Mouse (Mus musculus) limb, embryonic 10.5 days (tissue): ENCODE results near the gene Pmm1. TPM values are rescaled to one million over a fixed set of nuclear protein-coding genes. Genes with fewer than 3 reads are reported as not detected.

Source experiments
- DNase-seq: peaks from one replicate; pipeline ENCODE4 v3.0.0-alpha.2; 2017; ENCODE audit warnings: low spot score
- H3K27ac ChIP-seq: fragments of 300-500 bp; sonication (generic); 2 replicates; pipeline ENCODE4 v1.5.1; 2016; ENCODE audit warnings: mild to moderate bottlenecking
- H3K27me3 ChIP-seq: fragments of 300-500 bp; sonication (generic); 2 replicates; pipeline ENCODE4 v1.6.1; 2016; ENCODE audit warnings: low read depth, mild to moderate bottlenecking; ENCODE audit not compliant: poor library complexity, severe bottlenecking
- H3K36me3 ChIP-seq: fragments of 300-500 bp; sonication (generic); 2 replicates; pipeline ENCODE4 v1.6.1; 2016; ENCODE audit warnings: mild to moderate bottlenecking, moderate library complexity
- H3K4me1 ChIP-seq: fragments of 300-500 bp; sonication (generic); 2 replicates; pipeline ENCODE4 v1.6.1; 2016
- H3K4me3 ChIP-seq: fragments of 300-500 bp; sonication (generic); 2 replicates; pipeline ENCODE4 v1.5.1; 2016; ENCODE audit warnings: mild to moderate bottlenecking, moderate library complexity
- H3K9me3 ChIP-seq: fragments of 300-500 bp; sonication (generic); replicated peaks from 2 replicates; pipeline ENCODE4 v1.6.1; 2016; ENCODE audit warnings: mild to moderate bottlenecking
- WGBS: fragments of 180-500 bp; shearing (Covaris S2); methylation state at CpG from one replicate; pipeline ENCODE4 v1.1.7; 2016; 5-methylcytosine and 5-hydroxymethylcytosine counted together
- polyA plus RNA-seq: library from polyadenylated mRNA; unstranded; fragments of >200 nt; fragmentation: Nextera tagmentation; extraction: Ambion mirVana; gene quantifications from 2 replicates; pipeline ENCODE4 v1.2.1, GENCODE M21; 2016

The Pmm1 gene
- polyA plus RNA-seq, 1 experiment from 2014 or later = 18.1 TPM

DNA sequence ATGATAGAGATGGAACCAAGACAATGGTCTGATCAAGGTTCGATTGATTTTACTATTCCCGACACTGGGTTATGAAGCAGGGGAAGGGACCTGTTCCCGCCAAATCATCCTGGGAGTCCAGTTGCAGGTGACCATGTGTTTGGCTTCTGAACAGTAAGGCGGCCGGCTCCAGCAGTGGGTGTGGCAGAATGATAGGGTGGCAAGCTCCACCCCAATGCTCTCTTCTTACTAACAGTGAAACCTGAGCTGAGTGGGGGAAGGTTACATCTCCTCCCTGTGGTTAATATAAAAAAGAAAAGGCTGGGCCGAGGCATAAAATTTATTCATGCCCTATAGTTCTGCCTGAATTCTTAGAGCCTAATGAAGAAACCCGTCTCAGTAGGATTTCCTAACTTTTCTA lies 8.4 kb upstream of the Pmm1 start:
- H3K4me1 ChIP-seq = peaks cover 7% of the 10 kb centered on the region
- WGBS = 69% methylated on average over 7 of the region's 7 CpGs
- no peak overlapping the region for H3K27ac ChIP-seq
- DNase-seq = peak; percentile 32
- H3K36me3 ChIP-seq = no peaks in the 10 kb centered on the region
- H3K4me3 ChIP-seq = no peak overlapping the region
- H3K9me3 ChIP-seq = no peaks in the 10 kb centered on the region; the same call in 1 of the 2 replicates
- H3K27me3 ChIP-seq = no peaks in the 10 kb centered on the region

DNA sequence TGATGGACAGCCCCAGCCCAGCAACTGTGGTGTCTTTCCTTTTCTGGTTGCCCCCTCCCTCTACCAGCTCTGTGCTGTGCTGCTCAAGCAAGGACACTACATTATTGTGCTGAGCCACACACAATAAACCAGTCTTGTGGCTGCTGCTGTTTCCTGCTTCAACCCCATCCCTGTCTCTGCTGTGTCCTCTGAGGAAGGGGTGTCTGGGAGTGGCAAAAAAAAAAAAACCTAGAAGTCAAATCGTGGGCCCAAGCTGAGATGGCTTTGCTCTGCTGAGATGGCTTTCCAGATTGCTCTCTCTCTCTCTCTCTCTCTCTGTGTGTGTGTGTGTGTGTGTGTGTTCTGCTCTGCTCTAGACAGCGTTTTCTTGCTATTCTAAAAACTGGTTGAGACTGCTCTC lies 7.7 kb upstream of the Pmm1 start:
- Histone ChIP-seq H3K27ac (no peak overlapping the region), H3K27me3 (no peaks in the 10 kb centered on the region), H3K36me3 (no peaks in the 10 kb centered on the region), H3K4me1 (peaks cover 7% of the 10 kb centered on the region), H3K4me3 (no peak overlapping the region), H3K9me3 (no peaks in the 10 kb centered on the region; the same call in 1 of the 2 replicates)
- 60% methylated on average over 2 of the region's 2 CpGs for WGBS
- no peak for DNase-seq

DNA sequence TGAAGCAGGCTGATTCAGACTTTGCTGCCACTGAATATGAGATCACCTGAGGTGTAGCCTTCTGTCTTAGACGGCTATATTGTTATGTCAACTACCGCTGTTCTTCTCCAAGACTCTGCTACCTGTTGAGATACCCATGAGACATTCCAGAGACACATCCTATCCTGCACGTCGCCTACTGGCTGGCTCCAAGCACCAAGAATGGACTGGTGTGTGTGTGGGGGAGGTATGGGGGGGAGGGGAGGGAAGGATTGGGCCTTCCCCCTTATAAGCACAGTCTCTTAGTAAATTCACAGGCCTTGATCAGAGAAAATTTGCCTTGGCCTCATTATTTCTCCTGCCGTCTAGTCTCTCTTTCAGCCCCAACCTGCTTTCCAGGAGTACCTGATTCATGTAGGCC lies 7.1 kb upstream of the Pmm1 start:
- Histone ChIP-seq H3K4me3 (no peak overlapping the region), H3K36me3 (no peaks in the 10 kb centered on the region), H3K27ac (no peak overlapping the region), H3K27me3 (no peaks in the 10 kb centered on the region), H3K4me1 (peaks cover 7% of the 10 kb centered on the region), H3K9me3 (no peaks in the 10 kb centered on the region; the same call in 1 of the 2 replicates)
- no peak for DNase-seq
- 88% methylated on average over 5 of the region's 5 CpGs for WGBS

DNA sequence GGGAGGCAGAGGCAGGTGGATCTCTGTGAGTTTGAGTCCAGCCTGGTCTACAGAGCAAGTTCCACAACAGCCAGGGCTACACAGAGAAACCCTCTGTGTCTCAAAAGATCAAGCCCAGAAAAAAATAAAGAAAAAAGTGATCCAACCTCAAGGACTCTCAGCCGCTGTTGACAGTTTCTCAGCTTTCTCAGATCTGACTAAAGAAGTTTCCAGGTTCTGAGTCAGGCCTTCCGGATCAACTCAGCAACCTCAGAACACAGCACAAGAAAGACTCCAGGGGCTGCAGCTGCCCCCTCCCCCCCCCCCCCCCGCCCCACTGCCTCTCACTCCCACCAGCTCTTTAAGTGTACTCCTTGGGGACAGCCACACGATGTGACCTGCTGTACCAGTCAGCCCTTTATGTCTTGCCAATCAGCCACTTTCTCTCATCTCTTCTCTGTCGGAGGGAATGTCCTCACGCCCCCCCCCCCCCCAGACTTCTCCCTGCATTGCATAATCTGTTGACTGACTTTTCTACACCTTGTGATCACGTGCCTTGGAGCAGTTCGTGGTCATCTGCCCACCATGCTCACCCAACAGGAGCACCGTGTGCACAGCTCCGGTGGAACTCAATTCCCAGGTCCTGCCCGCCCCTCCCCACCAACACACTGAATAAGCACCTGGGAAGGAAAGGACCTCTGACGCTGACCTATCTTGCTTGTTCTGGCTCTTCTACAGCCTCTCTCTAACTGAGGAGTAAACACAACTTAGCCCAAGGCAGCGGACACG lies 5.5 kb upstream of the Pmm1 start:
- no peak for DNase-seq
- Histone ChIP-seq H3K27me3 (no peaks in the 10 kb centered on the region), H3K4me1 (peaks cover 7% of the 10 kb centered on the region), H3K36me3 (no peaks in the 10 kb centered on the region), H3K27ac (no peak overlapping the region), H3K4me3 (no peak overlapping the region), H3K9me3 (no peaks in the 10 kb centered on the region)
- 83% methylated on average over 13 of the region's 14 CpGs for WGBS

DNA sequence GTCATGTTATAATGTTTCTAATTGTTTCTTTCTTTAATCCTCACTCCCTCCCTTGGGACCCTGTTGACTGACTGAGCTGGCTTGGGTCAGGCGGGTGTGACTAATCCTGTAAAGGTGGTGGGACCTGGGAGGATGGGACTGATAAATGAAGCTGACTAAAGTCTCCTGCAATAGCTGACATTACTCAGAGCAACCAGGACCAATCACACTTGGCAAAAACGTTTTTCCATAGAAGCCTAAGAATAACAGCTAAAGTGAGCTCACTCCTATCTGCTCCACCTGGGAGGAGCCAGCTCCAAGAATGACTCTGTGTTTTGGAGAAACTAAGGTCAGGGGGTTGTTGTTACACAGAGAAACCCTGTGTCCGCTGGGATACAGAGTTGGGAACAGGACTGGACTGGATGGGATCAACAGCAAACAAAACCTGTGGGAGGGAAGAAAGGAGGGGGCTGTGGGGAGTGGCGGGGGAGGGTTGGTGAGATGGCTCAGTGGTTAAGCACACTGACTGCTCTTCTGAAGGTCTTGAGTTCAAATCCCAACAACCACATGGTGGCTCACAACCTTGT lies 4.3 kb upstream of the Pmm1 start:
- Histone ChIP-seq H3K4me1 (peaks cover 14% of the 10 kb centered on the region), H3K9me3 (no peaks in the 10 kb centered on the region), H3K27me3 (no peaks in the 10 kb centered on the region), H3K27ac (no peak overlapping the region), H3K4me3 (no peak overlapping the region), H3K36me3 (no peaks in the 10 kb centered on the region)
- 72% methylated on average over 4 of the region's 4 CpGs for WGBS
- no peak for DNase-seq

DNA sequence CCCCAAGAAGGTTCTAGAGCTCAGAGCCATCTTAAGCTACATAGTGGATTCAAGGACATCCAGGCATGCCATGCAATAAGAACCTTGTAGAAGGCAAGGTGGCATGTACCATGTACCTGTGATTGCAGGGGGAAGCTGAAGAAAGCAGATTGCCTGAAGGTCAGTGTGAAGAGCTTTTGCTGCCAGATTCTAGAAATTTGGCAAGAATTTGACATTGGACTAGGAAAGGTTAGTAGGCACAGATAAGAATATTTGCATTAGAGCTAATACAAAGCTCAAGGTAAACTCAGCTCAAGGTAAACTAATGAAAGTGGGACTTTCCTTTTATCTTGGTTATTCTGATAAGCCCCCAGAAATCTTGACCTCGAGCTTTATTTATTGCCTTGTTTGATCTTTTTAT lies 3.5 kb upstream of the Pmm1 start:
- H3K27ac ChIP-seq = no peak overlapping the region
- 57% methylated on average over 1 of the region's 1 CpGs for WGBS
- no peaks in the 10 kb centered on the region for H3K9me3 ChIP-seq
- no peaks in the 10 kb centered on the region for H3K36me3 ChIP-seq
- H3K4me1 ChIP-seq = peaks cover 11% of the 10 kb centered on the region
- no peaks in the 10 kb centered on the region for H3K27me3 ChIP-seq
- no peak for DNase-seq
- H3K4me3 ChIP-seq = no peak overlapping the region

DNA sequence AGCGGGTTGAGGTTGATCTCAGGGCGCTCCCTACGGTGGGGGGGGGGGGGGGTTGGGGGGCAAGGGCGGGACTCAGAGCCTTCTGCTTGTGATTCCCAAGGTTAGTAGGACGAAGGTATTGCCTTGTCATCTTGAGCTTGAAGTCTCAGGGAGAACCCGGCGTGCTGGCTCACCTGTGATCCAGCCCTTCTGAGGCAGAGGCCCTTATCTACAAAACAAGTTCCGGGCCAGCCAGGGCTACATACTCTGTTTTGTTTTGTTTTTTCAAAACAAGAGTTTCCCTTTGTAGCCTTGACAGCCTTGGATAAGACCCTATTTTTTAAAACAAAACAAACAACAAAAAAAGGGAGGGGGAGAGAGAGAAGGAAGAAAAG lies 335 bp upstream of the Pmm1 start:
- H3K36me3 ChIP-seq = no peaks in the 10 kb centered on the region
- H3K4me3 ChIP-seq = peak overlapping the region; percentile 73
- WGBS = 4% methylated on average over 7 of the region's 8 CpGs
- no peak for DNase-seq
- H3K4me1 ChIP-seq = peaks cover 7% of the 10 kb centered on the region
- H3K27ac ChIP-seq = peak overlapping the region; percentile 61; the same call in 1 of the 2 replicates
- no peaks in the 10 kb centered on the region for H3K27me3 ChIP-seq
- H3K9me3 ChIP-seq = no peaks in the 10 kb centered on the region

DNA sequence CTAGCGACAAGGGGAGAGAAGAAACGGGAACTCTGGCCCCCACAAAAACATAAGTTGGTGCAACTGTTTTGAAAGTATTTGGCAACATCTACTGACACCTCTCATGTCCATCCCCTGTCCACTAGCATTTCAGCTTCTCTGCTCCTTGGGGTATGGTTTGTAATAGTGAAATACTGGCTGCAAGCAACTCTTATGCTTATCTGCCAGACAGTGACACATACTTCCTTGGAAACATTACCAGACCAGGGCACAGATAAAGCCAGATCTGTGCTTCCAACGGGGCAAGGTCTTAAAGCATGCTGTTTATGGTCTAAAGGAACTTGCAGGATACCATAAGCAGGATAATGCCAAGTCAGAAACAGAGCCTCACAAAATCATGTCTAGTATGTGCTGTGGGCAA lies 1.8 kb downstream of the Pmm1 start:
- Histone ChIP-seq H3K4me1 (peaks cover 7% of the 10 kb centered on the region), H3K4me3 (no peak overlapping the region), H3K27me3 (no peaks in the 10 kb centered on the region), H3K36me3 (peaks cover 8% of the 10 kb centered on the region; the same call in 1 of the 2 replicates), H3K27ac (no peak overlapping the region), H3K9me3 (no peaks in the 10 kb centered on the region)
- no peak for DNase-seq
- WGBS = 92% methylated on average over 3 of the region's 3 CpGs

DNA sequence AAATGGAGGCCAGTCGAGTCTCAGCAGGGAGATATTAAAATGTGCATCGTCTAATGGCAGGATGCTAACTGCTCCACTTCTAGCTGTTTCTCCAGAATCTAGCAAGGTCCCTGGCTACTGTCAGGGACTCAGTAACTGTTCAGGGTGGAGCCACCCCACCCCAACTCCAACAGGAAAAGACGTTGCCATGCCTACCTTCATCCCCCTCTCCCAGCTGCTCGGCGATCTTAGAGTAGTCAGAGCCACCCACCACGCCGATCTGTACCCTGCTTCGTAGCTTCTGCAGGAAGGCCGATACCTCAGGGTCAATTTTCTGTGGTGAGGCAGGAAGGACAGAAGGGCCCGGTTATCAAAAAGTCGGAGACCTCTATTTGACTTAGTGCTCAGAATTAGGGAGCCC lies 3.1 kb downstream of the Pmm1 start:
- Histone ChIP-seq H3K27ac (no peak overlapping the region), H3K36me3 (peaks cover 8% of the 10 kb centered on the region; the same call in 1 of the 2 replicates), H3K27me3 (no peaks in the 10 kb centered on the region), H3K4me1 (peaks cover 7% of the 10 kb centered on the region), H3K4me3 (no peak overlapping the region), H3K9me3 (no peaks in the 10 kb centered on the region)
- no peak for DNase-seq
- WGBS = 89% methylated on average over 11 of the region's 11 CpGs

DNA sequence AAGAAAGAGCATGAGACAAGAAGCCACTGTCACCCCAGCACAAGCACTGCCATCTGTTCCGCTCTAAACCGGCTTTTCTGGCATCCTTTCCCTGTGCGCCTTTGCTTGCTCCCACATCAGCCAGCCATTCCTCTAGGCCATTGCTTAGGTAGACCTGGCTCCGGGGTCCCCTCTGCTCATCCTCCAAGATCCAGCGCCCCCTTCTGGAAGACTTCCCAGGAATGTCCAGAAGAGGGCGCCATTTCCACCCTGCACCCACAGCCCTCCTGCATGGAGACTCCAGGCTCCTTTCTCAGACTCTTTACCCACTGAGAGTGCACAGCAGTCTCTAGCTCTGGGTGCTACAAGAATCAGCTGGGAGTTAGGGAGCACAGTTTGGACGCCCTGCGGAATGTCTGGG lies 4.3 kb downstream of the Pmm1 start:
- peaks cover 11% of the 10 kb centered on the region; the same call in 1 of the 2 replicates for H3K36me3 ChIP-seq

DNA sequence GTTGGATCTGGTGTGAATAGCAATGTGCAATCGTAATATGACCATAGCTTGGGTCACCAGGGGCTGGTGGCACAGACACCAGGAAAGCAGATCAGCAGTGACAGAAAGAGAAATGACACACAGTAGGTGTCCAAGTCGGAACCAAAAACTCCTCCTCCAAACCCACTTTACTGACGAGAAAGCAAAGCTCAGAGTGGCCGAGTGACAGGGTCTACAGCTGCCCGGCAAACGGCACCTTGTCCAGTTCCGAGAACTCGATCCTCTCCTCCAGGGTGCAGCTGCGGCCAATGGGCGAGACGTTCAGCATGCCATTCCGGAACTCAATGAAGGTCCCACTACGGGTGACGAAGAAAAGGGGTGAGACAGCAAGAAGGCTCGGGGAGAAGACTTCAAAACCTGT lies 5.3 kb downstream of the Pmm1 start:
- Histone ChIP-seq H3K36me3 (peaks cover 11% of the 10 kb centered on the region; the same call in 1 of the 2 replicates), H3K4me1 (peaks cover 3% of the 10 kb centered on the region), H3K27ac (no peak overlapping the region), H3K9me3 (no peaks in the 10 kb centered on the region), H3K27me3 (no peaks in the 10 kb centered on the region), H3K4me3 (no peak overlapping the region)
- no peak for DNase-seq
- 94% methylated on average over 15 of the region's 15 CpGs for WGBS

More for the DNA sequence above, 4.3 kb downstream of the Pmm1 start:
- Histone ChIP-seq H3K9me3 (no peaks in the 10 kb centered on the region), H3K4me1 (peaks cover 7% of the 10 kb centered on the region), H3K27ac (no peak overlapping the region), H3K27me3 (no peaks in the 10 kb centered on the region), H3K4me3 (no peak overlapping the region)
- 58% methylated on average over 8 of the region's 8 CpGs for WGBS
- DNase-seq = peak; percentile 66

DNA sequence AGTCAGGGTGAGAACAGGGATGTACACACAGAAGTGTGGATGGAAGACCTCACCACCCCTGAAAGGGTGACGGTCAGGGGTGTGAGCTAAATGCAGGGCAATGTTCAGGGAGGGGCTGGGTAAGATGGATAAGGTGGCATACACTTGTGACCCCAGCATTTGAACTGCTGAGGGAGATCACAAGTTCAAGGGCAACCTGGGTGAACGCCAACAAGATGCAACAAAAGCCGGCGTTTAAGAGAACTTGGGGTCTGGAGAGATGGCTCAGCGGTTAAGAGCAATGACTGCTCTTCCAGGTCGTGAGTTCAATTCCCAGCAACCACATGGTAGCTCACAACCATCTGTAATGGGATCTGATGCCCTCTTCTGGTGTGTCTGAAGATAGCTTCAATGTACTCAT lies 6.0 kb downstream of the Pmm1 start:
- H3K4me1 ChIP-seq = no peaks in the 10 kb centered on the region
- 93% methylated on average over 6 of the region's 6 CpGs for WGBS
- DNase-seq = no peak
- H3K27ac ChIP-seq = no peak overlapping the region
- H3K4me3 ChIP-seq = no peak overlapping the region
- peaks cover 11% of the 10 kb centered on the region; the same call in 1 of the 2 replicates for H3K36me3 ChIP-seq
- no peaks in the 10 kb centered on the region for H3K27me3 ChIP-seq
- no peaks in the 10 kb centered on the region for H3K9me3 ChIP-seq

DNA sequence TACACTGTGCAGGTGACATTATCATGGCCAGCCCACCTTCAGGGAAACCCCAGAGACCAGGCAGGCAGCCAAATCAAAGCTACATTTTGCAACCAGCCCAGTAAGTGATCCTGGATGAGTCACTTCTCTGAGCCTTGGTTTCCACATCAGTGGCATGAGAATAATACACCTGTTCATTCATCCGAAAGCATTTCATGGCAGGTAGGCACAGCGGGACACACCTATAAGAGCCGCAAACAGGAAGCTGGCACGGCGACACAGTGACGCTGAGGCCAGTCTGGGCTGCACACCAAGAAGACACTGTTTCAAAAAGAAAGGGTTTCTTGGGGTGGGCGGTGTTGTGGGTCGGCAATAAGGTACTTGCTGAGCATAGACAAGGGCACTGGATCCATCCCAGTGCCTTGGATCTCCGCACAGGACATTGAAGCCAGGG lies 6.6 kb downstream of the Pmm1 start:
- H3K27ac ChIP-seq = no peak overlapping the region
- H3K27me3 ChIP-seq = no peaks in the 10 kb centered on the region
- H3K4me1 ChIP-seq = no peaks in the 10 kb centered on the region
- H3K4me3 ChIP-seq = no peak overlapping the region
- H3K9me3 ChIP-seq = no peaks in the 10 kb centered on the region
- DNase-seq = no peak
- 98% methylated on average over 9 of the region's 9 CpGs for WGBS
- H3K36me3 ChIP-seq = peaks cover 11% of the 10 kb centered on the region; the same call in 1 of the 2 replicates
